Mouse (Mus musculus) frontal cortex, postnatal 25 days (tissue): ENCODE measurements around the gene Cd68.
"Not testable (repeated sequence)": the region's sequence is repeated elsewhere in the genome, so short reads cannot be mapped to it uniquely, and the experiment has no call there.

Source experiments
- DNase-seq, 2 experiments: peaks; one replicate each; pipeline ENCODE4 v3.0.0; 2022; ENCODE audit warnings: low spot score in 2 of 2

The Cd68 gene

DNA sequence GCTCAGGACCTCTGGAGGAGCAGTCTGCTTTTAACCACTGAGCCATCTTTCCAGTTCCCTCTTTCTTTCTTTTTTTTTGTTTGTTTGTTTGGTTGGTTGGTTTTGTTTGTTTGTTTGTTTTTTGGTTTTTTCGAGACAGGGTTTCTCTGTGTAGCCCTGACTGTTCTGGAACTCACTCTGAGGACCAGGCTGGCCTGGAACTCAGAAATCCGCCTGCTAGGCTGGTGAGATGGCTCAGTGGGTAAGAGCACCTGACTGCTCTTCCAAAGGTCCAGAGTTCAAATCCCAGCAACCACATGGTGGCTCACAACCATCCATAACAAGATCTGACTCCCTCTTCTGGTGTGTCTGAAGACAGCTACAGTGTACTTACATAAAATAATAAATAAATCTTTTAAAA, 41.6 kb downstream of the Cd68 start:
- DNase-seq = not testable (repeated sequence)

DNA sequence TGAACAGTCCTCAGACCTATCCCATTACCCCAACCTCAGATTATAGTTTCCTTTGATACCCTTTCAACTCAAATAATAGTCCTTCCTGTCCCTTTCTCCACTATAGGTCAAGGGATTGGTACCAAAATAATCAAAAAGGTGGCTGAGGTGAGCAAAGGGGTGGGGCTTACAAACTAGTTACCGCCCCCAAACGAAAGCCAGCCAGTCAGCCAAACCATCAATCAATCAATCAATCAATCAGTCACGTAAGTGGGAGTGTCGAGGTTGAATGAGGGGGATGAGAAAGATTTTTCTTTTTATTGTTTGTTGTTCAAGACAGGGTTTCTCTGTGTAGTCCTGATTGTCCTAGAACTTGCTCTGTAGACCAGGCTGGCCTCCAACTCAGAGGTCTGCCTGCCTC, 42.9 kb downstream of the Cd68 start:
- DNase-seq = no peak

DNA sequence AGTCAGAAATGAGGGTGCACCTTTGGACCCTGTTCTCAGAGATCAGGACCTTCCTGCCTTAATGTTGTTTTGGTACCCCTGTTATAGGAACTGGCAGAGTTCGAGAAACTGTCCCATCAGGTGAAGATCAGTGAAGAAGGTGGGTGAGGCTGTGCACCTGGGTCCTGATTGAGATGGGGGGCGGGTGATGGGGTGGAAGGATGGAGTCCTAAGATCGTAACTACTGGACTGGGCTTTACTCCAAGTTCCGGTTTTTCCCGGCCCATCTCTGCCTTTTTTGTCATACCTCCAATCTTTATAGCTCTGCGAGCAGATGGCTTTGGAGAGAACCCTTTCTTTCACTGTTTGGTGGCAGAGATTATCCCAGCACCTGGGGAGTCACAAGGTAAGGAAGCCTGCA, 43.5 kb downstream of the Cd68 start:
- DNase-seq = no peak

DNA sequence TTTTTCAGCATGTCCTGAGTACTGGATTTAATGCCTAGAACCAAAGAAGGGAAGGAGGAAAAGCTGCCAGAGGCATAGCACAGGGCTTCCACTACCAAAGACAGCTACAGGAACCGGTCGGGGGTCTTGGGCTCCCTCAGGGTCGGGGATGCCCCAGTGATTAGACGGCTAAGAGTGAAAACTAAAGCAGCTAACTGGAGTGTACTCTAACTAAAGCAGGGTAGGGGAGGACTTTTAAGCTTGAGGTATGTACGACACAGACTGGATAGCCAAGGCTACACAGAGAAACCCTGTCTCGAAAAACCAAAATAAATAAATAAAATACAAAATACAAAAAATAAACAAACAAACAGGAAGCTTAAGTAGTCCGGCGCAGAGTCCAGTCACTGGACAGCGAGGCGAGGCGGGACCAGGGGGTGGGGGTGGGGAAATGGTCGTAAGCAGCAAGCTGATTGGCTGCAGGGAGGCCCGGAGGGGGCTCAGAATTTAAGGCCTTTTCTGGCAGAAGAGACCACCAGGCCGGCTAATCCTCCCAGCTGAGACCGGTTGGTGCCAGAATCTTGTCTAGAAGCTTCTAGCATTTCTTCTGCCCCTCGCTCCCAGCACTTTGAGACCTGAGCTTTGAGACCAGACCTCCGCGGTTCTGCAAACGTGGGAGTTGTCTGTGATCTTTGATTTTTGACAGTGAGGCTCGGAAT, 44.2 kb downstream of the Cd68 start, which contains the start of gene Sat2:
Gene Sat2, plus strand, starts transcription at position 454 of the 698 bp plus-strand sequence.
- no peak for DNase-seq

DNA sequence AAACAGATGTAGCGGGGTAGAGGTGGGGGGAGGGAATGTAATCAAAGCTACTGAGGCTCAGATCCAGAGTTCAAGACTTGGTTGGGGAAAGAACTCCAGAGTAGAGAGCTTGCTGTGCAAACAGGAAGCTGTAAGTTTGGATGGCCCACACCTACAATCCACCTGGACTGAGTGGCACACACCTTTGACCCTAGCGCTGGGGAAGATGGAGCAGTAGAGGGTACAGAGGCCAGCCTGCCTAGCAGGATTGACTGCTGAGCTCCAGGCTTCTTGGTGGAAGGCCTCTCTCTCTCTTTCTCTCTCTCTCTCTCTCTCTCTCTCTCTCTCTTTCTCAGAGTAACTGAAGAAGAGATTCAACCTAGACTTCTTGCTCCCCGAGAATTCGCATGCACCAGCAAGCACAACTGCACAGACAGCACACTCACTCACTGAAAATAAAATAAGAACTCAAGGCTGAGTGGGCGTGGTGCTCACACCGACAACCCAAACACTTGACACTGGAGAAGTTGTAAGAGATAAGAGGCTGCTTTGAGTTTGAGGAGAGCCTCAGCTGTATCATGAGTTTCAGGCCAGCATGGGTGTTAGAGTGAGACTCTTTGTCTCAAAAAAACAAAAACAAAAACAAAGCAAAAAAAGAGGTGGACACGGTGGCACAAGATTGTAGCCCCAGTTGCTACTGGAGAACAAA, 45.4 kb downstream of the Cd68 start:
- no peak for DNase-seq

DNA sequence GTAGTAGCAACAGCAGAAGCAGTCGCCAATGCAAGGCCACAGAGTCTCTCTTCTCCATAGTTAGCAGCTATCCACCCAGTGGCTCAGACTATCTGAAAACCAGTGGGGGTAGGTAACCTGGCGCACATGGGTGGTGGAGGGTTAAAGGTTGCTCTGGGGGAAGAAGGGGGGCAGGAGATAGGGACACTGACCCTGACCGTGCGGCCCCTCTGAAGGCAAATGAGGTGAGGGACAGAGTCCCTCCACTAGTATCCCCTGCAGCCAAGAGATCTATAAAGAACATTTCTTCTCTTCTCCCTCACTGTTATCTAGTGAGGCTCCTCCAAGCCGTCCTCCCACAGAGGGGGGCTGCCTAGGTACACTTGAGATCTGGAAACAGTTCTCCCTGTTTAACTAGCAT, 48.1 kb downstream of the Cd68 start, which contains the start of gene Shbg:
Gene Shbg, minus strand, starts transcription at position 101 of the 400 bp plus-strand sequence.
- no peak for DNase-seq

DNA sequence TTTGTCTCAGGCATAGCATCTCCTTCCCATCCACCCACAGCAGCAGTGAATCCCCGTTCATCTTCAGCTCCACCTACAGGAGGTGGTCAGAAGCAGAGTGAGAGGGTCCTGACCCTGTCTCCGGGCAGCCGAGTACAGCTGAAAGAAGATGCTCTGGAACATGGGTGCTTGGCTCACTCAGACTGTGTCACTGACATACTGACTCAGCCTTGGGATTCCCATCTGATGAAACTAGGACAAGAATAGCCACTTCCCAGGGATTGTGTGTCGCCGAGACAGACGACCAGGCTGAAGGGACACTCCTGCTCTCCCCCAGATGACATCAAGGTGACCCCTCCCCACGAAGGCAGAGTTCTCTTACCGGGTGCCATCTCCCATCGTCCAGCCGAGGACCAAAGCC, 49.2 kb downstream of the Cd68 start:
- DNase-seq = no peak

DNA sequence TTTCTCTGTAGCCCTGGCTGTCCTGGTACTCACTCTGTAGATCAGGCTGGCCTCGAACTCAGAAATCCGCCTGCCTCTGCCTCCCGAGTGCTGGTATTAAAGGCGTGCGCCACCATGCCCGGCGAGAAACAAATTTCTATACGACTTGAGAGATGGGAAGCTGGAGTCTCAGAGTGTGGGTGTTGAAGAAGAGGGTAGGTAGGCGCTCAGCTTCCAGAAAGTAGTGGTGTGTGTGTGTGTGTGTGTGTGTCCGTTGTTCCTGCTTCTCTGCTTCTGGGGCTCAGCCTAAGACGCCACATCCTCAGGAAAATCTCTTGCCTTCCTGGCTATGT, 51.7 kb downstream of the Cd68 start:
- not testable (repeated sequence) for DNase-seq
